Mouse (Mus musculus): ENCODE measurements around the gene Rpp25l.
"Not testable (repeated sequence)": the region's sequence is repeated elsewhere in the genome, so short reads cannot be mapped to it uniquely, and the experiment has no call there.

The Rpp25l gene

GRCm38 (mm10) chr4:41737602-41738255, 24.4 kb upstream of the Rpp25l start:
- peak; percentile 65 for DNase-seq (ENCODE audit: low read depth, low spot score)

GRCm38 (mm10) chr4:41731052-41731765, 17.9 kb upstream of the Rpp25l start, which contains the start of gene Arid3c:
Arid3c (minus strand) TSS chr4:41731142.
- peak; percentile 59 for DNase-seq (ENCODE audit: low read depth, low spot score)

DNA sequence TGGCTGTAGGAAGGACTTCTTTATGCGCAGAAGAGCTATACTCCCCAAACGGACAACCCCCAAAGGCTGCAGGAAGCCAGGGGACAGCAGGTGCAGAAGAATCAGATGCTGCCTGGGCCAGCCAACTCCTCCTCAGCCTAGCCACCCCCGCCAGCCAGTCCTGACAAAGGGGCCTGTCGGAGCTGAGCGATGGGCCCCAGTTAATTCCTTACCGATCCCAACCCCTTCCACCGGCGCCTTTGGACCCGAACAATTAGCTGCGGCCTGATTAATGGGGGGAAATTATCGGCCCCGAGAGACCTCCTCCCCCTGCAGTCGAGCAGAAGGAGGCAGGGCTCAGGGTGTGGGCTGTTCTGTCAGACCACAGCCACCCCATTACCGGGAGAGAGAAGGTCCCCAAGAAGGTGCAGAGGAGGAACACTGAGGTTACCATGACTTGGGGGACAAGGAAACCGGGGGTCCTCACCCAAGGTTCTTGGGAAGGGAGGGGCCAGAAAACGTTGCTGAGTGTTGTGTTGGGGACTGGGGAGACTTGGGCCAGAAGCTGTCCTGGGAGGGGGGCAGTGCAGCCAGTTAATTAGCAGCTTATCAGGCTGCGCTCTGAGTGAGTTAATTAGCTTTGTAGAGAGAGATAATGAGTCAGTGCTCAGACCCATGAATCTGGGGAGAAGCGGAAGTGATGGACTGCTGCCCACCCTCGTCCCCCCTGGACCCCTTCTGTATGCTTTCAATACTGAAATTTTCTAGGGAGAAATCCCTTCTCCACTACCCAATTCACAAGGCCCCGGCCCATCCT, 13.7 kb upstream of the Rpp25l start:
- DNase-seq (ENCODE audit: low read depth, low spot score), result no peak

GRCm38 (mm10) chr4:41722918-41723351, 9.6 kb upstream of the Rpp25l start, which contains the start of gene Dctn3:
Dctn3 (minus strand) TSS chr4:41723170.
- DNase-seq (ENCODE audit: low read depth, low spot score), result peak; percentile 99

- no peak for DNase-seq (ENCODE audit: low read depth, low spot score)
Observed at GRCm38 (mm10) chr4:41716834-41717233, 3.5 kb upstream of the Rpp25l start.

DNA sequence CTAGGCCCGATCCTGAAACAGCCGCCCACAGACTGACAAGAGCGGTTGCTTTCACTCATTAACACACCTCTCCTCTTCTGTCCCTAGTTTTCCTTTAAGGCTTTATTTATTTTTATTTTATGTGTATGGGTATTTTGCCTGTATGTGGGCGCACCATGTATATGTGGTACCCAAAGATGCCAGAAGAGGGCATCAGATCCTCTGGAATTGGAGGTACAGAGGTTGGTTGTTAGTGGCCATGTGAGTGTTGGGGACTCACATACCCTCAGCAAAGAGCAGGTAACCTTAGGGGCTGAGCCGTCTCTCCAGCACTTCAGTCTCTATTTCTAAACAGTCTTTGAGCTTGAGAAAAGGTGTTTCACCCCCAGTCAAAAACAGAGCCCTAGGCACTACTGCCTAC, 2.3 kb upstream of the Rpp25l start:
- peak; percentile 51 for DNase-seq (ENCODE audit: low read depth, low spot score)

- no peak for DNase-seq (ENCODE audit: low read depth, low spot score)
Observed at GRCm38 (mm10) chr4:41715082-41715481, 1.7 kb upstream of the Rpp25l start.

- peak; percentile 75 for DNase-seq (ENCODE audit: low read depth, low spot score)
Observed at GRCm38 (mm10) chr4:41714276-41714675, 942 bp upstream of the Rpp25l start.

DNA sequence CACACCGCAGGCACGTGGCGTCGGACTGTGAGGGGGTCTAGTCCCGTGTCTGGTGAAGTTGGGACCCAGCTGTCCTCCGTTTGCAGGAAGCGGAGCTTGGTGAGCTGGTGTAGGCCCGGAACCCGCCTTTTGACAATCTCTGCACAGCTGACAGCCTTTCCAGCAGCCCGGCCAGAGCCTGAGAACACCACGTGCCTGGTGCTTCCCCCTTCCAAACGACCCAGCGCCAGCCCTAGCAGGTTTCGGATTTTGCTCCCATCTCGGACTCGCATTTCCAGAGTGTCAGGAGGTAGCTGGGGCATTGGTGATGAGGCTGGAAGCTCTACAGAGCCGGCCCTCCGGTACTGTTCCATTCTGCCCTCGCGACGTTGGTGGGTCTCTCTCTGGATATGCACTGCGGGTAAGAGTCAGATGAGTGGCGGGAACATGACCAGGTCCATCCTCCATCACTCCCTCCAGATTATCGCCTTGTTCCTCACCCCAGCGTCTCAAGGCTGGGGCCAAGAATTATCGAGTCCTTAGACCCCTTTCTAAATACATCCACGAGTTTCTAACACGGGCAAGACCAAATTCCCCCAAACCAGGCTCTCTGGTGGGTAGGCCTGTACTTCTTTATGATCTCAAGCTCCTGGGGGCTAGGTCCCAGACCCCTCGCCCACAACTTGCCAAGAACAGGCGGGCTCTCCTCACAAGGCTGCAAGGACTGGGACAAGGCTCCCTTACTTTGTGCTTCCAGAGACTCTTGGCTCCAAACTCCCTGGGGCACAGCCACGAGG, 725 bp downstream of the Rpp25l start:
- peak; percentile 16 for DNase-seq (ENCODE audit: low read depth, low spot score)

- peak; percentile 84 for DNase-seq (ENCODE audit: low read depth, low spot score)
Observed at GRCm38 (mm10) chr4:41711705-41712375, 1.5 kb downstream of the Rpp25l start.

DNA sequence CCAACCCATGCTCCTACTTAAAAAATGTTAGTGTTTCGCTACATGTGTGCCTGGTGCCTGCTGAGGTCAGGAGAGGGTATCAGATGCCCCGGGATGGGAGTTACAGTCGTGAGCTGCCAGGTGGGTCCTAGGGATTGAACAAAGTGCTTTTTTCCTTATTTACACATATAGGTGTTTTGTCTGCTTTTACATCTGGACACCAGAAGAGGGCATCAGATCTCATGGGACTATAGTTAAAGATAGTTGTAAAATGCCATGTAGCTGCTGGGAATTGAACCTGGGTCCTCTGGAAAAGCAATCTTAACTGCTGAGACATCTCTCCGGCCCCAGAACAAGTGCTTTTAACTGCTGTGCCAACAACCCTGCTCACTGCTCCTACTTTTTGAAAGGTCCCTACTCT, 3.1 kb downstream of the Rpp25l start:
- DNase-seq (ENCODE audit: low read depth, low spot score), result peak; percentile 30

DNA sequence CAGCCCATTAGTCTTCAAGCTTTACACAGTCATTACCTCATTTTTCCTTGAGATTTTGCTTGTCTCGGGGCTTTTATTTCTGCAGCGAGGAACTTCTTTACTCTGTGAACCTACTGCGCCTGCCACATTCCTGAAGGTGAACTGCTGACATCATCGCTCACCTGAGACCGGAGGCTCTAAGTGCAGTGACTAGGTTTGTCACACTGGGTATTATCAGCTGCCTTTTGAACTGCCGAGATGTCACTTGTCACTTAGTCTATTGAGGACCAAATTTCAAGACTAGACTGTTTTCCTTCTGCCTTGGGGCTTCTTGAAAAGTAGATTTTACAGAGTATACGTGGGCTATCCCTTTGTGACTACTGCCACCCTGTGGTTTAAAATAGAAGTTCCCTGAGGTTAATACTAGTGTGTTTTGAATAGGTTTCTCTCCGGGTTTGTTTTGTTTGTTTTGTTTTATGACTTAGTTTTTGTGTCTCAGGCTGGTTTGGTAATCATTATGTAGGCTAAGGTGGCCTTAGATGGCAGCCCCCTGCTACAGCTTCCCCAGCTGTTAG, 5.1 kb downstream of the Rpp25l start:
- DNase-seq (ENCODE audit: low read depth, low spot score), result peak; percentile 68

- DNase-seq (ENCODE audit: low read depth, low spot score), result peak; percentile 98
Observed at GRCm38 (mm10) chr4:41707011-41707535, 6.3 kb downstream of the Rpp25l start.

DNA sequence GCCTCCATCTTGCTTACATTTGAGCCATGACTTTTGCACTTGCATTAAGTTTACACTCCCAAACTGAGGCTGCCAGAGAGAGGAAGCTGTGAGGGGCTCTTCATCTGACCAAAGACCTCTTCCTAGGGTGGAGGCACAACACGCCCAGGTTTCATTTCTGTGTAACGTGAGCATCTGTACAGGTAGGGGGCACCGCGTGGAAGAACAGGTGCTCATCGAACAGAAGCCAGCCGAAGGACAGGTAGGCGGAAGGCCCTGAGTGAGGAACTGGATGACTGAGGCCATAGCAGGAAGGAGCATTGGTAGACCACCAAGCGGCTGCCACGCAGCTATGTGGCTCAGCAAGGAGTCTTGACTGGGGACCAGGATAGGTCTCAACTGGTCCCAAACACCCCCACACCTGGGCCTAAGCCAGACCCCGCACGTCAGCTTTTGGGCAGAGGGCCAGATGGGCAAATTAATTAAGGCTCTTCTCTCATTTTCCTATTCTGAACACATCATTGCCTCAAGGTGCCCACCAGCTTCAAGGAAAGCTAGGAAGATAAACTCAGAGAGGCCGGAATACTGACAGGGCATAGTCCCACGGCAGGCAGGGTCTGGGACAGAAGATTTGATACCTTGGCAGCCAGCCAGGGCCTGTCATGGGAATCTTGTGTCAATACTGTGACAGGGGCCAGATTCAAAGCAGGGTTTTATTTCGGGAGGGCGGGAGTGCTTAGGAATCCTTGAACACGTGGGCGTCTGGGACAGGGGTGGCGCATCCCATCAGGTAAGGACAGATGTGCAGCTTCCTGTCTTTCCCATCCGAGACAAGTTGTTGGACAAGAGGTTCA, 7.2 kb downstream of the Rpp25l start:
- no peak for DNase-seq (ENCODE audit: low read depth, low spot score)

- DNase-seq (ENCODE audit: low read depth, low spot score), result peak; percentile 46
Observed at GRCm38 (mm10) chr4:41704651-41705050, 8.7 kb downstream of the Rpp25l start.

- not testable (repeated sequence) for DNase-seq (ENCODE audit: low read depth, low spot score)
Observed at GRCm38 (mm10) chr4:41702226-41702625, 11.1 kb downstream of the Rpp25l start.

GRCm38 (mm10) chr4:41700224-41700623, 13.1 kb downstream of the Rpp25l start:
- DNase-seq (ENCODE audit: low read depth, low spot score), result not testable (repeated sequence)

- DNase-seq (ENCODE audit: low read depth, low spot score), result not testable (repeated sequence)
Observed at GRCm38 (mm10) chr4:41699783-41700182, 13.6 kb downstream of the Rpp25l start, which contains the start of gene Il11ra1. Il11ra1 (plus strand) TSS chr4:41699989.

GRCm38 (mm10) chr4:41698421-41699016, 14.8 kb downstream of the Rpp25l start:
- not testable (repeated sequence) for DNase-seq (ENCODE audit: low read depth, low spot score)

Data from R1 (cell line).